ENCODE assay signal across 21 mouse cellular contexts in genomic region chr8:84137848-84138247, GRCm38 (mm10). TPM values are rescaled to one million over a fixed set of nuclear protein-coding genes. Genes with fewer than 3 reads are reported as not detected.
"Had no signal": no experiment of that assay in that cellular context is flagged by ENCODE, and none has a peak within 500 bp of the region (broad histone marks: within the 10 kb centered on the region; RNA-seq: fewer than 3 reads in every experiment).

No protein-coding gene starts in this region.

- H3K27me3 ChIP-seq: kidney, embryonic 15.5 days; limb, embryonic 13.5 days; liver, embryonic 15.5 days; megakaryocyte, embryonic 14.5 days; midbrain, embryonic 15.5 days; neural tube, embryonic 12.5 days had no signal

- H3K9me3 ChIP-seq: kidney, embryonic 15.5 days; limb, embryonic 13.5 days; liver, embryonic 15.5 days; megakaryocyte, embryonic 14.5 days; midbrain, embryonic 15.5 days; neural tube, embryonic 12.5 days had no signal

- H3K4me2 ChIP-seq: kidney, embryonic 15.5 days; limb, embryonic 13.5 days; liver, embryonic 15.5 days; lung, embryonic 14.5 days; midbrain, embryonic 11.5 days; midbrain, embryonic 15.5 days; neural tube, embryonic 12.5 days had no signal

- H3K9ac ChIP-seq: kidney, embryonic 15.5 days; limb, embryonic 13.5 days; liver, embryonic 15.5 days; lung, embryonic 14.5 days; midbrain, embryonic 15.5 days; neural tube, embryonic 12.5 days had no signal

- H3K27ac ChIP-seq: kidney, embryonic 15.5 days; limb, embryonic 13.5 days; liver, embryonic 15.5 days; macrophage; midbrain, embryonic 15.5 days; neural tube, embryonic 12.5 days; stomach, postnatal 0 days had no signal

- DNase-seq: kidney, postnatal 14 days; left cerebral cortex, postnatal 4 days; lung, embryonic 14.5 days; lung, postnatal 14 days; right cerebral cortex, adult 18-20 months; thymus, postnatal 14 days had no signal

- H3K4me3 ChIP-seq: kidney, embryonic 15.5 days; limb, embryonic 13.5 days; liver, embryonic 15.5 days; megakaryocyte, embryonic 14.5 days; midbrain, embryonic 15.5 days; neural tube, embryonic 12.5 days had no signal

- H3K4me1 ChIP-seq: kidney, embryonic 15.5 days; limb, embryonic 13.5 days; liver, embryonic 15.5 days; megakaryocyte, embryonic 14.5 days; midbrain, embryonic 15.5 days; neural tube, embryonic 12.5 days had no signal

- ATAC-seq: midbrain, embryonic 15.5 days had no signal

RNA-seq across cellular contexts. Expression of gene 4930432K21Rik, which starts 10.0 kb away (rescaled TPM):
- total RNA-seq: liver, adult 2 months had no signal

RNA-seq across cellular contexts. Expression of gene Podnl1, which starts 12.1 kb away (rescaled TPM):
- total RNA-seq: layer of hippocampus, adult 8-10 months; layer of hippocampus, postnatal 14 days; left cerebral cortex, adult 18-20 months; left cerebral cortex, postnatal 10 days; left cerebral cortex, postnatal 4 days; liver, adult 2 months had no signal
- polyA plus RNA-seq: liver, embryonic 15.5 days; macrophage had no signal

RNA-seq across cellular contexts. Expression of gene Nanos3, which starts 47.2 kb away (rescaled TPM):
- total RNA-seq: liver, adult 2 months; monocyte, adult 5-6 weeks had no signal
- polyA plus RNA-seq: liver, adult 2 months; macrophage had no signal
